Mouse (Mus musculus): ENCODE measurements at regions not wholly inside any gene's neighbourhood (a gene's known extent, or its start where the extent isn't known, plus 50 kb on each side); places are given as distances from the start of the nearest gene placed in this dataset.

GRCm38 (mm10) chr3:70384235-70384634, 376.8 kb downstream of the Otol1 start:
- Histone ChIP-seq H3K4me2 (no peak overlapping the region), H3K27ac (ENCODE audit: low read depth, low read length) (no peak overlapping the region)
- no peak for ATAC-seq (replicated peaks; ENCODE audit: insufficient number of reproducible peaks, low FRiP score, low TSS enrichment)

GRCm38 (mm10) chr3:70385961-70386360, 378.5 kb downstream of the Otol1 start:
- no peak for ATAC-seq (replicated peaks; ENCODE audit: insufficient number of reproducible peaks, low FRiP score, low TSS enrichment)
- Histone ChIP-seq H3K36me3 (ENCODE audit: control insufficient read depth, insufficient read depth, low read length) (no peaks in the 10 kb centered on the region), H3K4me2 (no peak overlapping the region), H3K27ac (ENCODE audit: low read depth, low read length) (no peak overlapping the region), H3K4me1 (ENCODE audit: control insufficient read depth, insufficient read depth, low read length) (no peaks in the 10 kb centered on the region), H3K4me3 (ENCODE audit: low read depth, low read length) (no peak overlapping the region), H3K9ac (ENCODE audit: low read depth, low read length) (no peak overlapping the region), H3K9me3 (replicated peaks; ENCODE audit: control insufficient read depth, low read length) (no peaks in the 10 kb centered on the region), H3K27me3 (ENCODE audit: control insufficient read depth, insufficient read depth, low read length) (no peaks in the 10 kb centered on the region)
- 68% methylated on average over 4 of the region's 4 CpGs for WGBS (ENCODE audit: insufficient replicate concordance)

More at GRCm38 (mm10) chr3:70384235-70384634, 376.8 kb downstream of the Otol1 start:
- WGBS (ENCODE audit: insufficient replicate concordance) = 76% methylated on average over 1 of the region's 1 CpGs
- Histone ChIP-seq H3K36me3 (ENCODE audit: control insufficient read depth, insufficient read depth, low read length) (no peaks in the 10 kb centered on the region), H3K4me3 (ENCODE audit: low read depth, low read length) (no peak overlapping the region), H3K4me1 (ENCODE audit: control insufficient read depth, insufficient read depth, low read length) (no peaks in the 10 kb centered on the region), H3K27me3 (ENCODE audit: control insufficient read depth, insufficient read depth, low read length) (no peaks in the 10 kb centered on the region), H3K9ac (ENCODE audit: low read depth, low read length) (no peak overlapping the region), H3K9me3 (replicated peaks; ENCODE audit: control insufficient read depth, low read length) (no peaks in the 10 kb centered on the region)

- Histone ChIP-seq H3K27ac (ENCODE audit: low read depth, low read length) (no peak overlapping the region), H3K4me1 (ENCODE audit: control insufficient read depth, insufficient read depth, low read length) (no peaks in the 10 kb centered on the region), H3K9me3 (replicated peaks; ENCODE audit: control insufficient read depth, low read length) (no peaks in the 10 kb centered on the region), H3K27me3 (ENCODE audit: control insufficient read depth, insufficient read depth, low read length) (no peaks in the 10 kb centered on the region), H3K4me3 (ENCODE audit: low read depth, low read length) (no peak overlapping the region), H3K36me3 (ENCODE audit: control insufficient read depth, insufficient read depth, low read length) (no peaks in the 10 kb centered on the region), H3K4me2 (no peak overlapping the region), H3K9ac (ENCODE audit: low read depth, low read length) (no peak overlapping the region)
- ATAC-seq (replicated peaks; ENCODE audit: insufficient number of reproducible peaks, low FRiP score, low TSS enrichment) = no peak
- 69% methylated on average over 2 of the region's 2 CpGs for WGBS (ENCODE audit: insufficient replicate concordance)
These were observed 393.8 kb downstream of the Otol1 start for GRCm38 (mm10) chr3:70401187-70401586.

GRCm38 (mm10) chr3:70406571-70406970, 399.2 kb downstream of the Otol1 start:
- H3K36me3 ChIP-seq (ENCODE audit: control insufficient read depth, insufficient read depth, low read length) = no peaks in the 10 kb centered on the region
- no peaks in the 10 kb centered on the region for H3K4me1 ChIP-seq (ENCODE audit: control insufficient read depth, insufficient read depth, low read length)
- no peak overlapping the region for H3K27ac ChIP-seq (ENCODE audit: low read depth, low read length)
- no peaks in the 10 kb centered on the region for H3K9me3 ChIP-seq (replicated peaks; ENCODE audit: control insufficient read depth, low read length)
- no peak overlapping the region for H3K9ac ChIP-seq (ENCODE audit: low read depth, low read length)
- H3K27me3 ChIP-seq (ENCODE audit: control insufficient read depth, insufficient read depth, low read length) = no peaks in the 10 kb centered on the region; the same call in 1 of the 2 replicates
- H3K4me2 ChIP-seq = no peak overlapping the region
- ATAC-seq (replicated peaks; ENCODE audit: insufficient number of reproducible peaks, low FRiP score, low TSS enrichment) = no peak
- 75% methylated on average over 1 of the region's 1 CpGs for WGBS (ENCODE audit: insufficient replicate concordance)
- H3K4me3 ChIP-seq (ENCODE audit: low read depth, low read length) = no peak overlapping the region

- no peak for ATAC-seq (replicated peaks; ENCODE audit: insufficient number of reproducible peaks, low FRiP score, low TSS enrichment)
- H3K4me3 ChIP-seq (ENCODE audit: low read depth, low read length) = no peak overlapping the region
- H3K4me2 ChIP-seq = no peak overlapping the region
- H3K36me3 ChIP-seq (ENCODE audit: control insufficient read depth, insufficient read depth, low read length) = no peaks in the 10 kb centered on the region
- 78% methylated on average over 4 of the region's 4 CpGs for WGBS (ENCODE audit: insufficient replicate concordance)
- H3K4me1 ChIP-seq (ENCODE audit: control insufficient read depth, insufficient read depth, low read length) = no peaks in the 10 kb centered on the region
- H3K9me3 ChIP-seq (replicated peaks; ENCODE audit: control insufficient read depth, low read length) = no peaks in the 10 kb centered on the region
- no peaks in the 10 kb centered on the region for H3K27me3 ChIP-seq (ENCODE audit: control insufficient read depth, insufficient read depth, low read length)
- H3K27ac ChIP-seq (ENCODE audit: low read depth, low read length) = no peak overlapping the region
- H3K9ac ChIP-seq (ENCODE audit: low read depth, low read length) = no peak overlapping the region
These were observed 410.9 kb downstream of the Otol1 start for GRCm38 (mm10) chr3:70418273-70418672.

DNA sequence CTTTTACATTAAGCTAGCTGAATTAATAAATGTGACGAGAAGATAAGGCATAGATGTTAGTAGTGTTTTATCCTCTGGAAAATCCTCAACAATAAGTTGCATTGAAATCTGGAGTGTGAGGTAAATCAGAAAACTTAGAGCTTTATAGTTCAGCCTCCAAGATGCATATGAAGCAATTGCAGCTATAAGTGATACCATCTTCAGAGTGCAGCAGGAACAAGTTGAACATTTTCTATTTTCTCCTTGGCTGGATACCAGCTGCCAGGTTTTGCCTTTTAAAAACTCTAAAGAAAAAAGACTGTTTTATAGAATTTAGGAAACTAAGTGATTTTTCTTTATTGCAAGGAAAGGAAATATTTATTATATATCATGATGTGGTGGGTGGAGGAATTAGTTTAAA, 414.6 kb downstream of the Otol1 start:
- Histone ChIP-seq H3K36me3 (ENCODE audit: control insufficient read depth, insufficient read depth, low read length) (no peaks in the 10 kb centered on the region), H3K27ac (ENCODE audit: low read depth, low read length) (no peak overlapping the region), H3K4me3 (ENCODE audit: low read depth, low read length) (no peak overlapping the region), H3K9ac (ENCODE audit: low read depth, low read length) (no peak overlapping the region), H3K4me2 (no peak overlapping the region), H3K27me3 (ENCODE audit: control insufficient read depth, insufficient read depth, low read length) (no peaks in the 10 kb centered on the region), H3K4me1 (ENCODE audit: control insufficient read depth, insufficient read depth, low read length) (no peaks in the 10 kb centered on the region), H3K9me3 (replicated peaks; ENCODE audit: control insufficient read depth, low read length) (no peaks in the 10 kb centered on the region)
- no peak for ATAC-seq (replicated peaks; ENCODE audit: insufficient number of reproducible peaks, low FRiP score, low TSS enrichment)
- 69% methylated on average over 1 of the region's 1 CpGs for WGBS (ENCODE audit: insufficient replicate concordance)

DNA sequence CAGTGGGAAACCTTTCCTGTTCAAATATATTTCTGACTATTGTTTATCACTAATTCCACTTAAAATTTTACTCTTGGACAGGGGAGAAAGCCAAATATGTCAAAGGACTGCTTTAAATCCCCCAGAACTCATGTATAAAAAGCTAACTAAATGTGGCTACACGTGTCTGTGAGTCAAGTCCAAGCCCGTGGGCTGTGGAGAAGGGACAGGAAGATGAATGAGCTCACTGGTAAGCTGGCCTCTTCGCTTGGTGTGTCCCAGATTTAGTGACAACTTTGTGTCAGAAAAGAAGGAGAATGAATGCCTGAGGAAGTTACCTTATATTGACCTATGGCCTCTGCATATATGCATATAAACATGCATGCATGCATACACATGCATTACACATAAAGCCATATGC, 415.3 kb downstream of the Otol1 start:
- no peaks in the 10 kb centered on the region for H3K4me1 ChIP-seq (ENCODE audit: control insufficient read depth, insufficient read depth, low read length)
- no peaks in the 10 kb centered on the region for H3K36me3 ChIP-seq (ENCODE audit: control insufficient read depth, insufficient read depth, low read length)
- no peak overlapping the region for H3K4me3 ChIP-seq (ENCODE audit: low read depth, low read length)
- H3K9me3 ChIP-seq (replicated peaks; ENCODE audit: control insufficient read depth, low read length) = no peaks in the 10 kb centered on the region
- no peak overlapping the region for H3K27ac ChIP-seq (ENCODE audit: low read depth, low read length)
- H3K4me2 ChIP-seq = no peak overlapping the region
- no peak overlapping the region for H3K9ac ChIP-seq (ENCODE audit: low read depth, low read length)
- H3K27me3 ChIP-seq (ENCODE audit: control insufficient read depth, insufficient read depth, low read length) = no peaks in the 10 kb centered on the region
- 58% methylated on average over 3 of the region's 3 CpGs for WGBS (ENCODE audit: insufficient replicate concordance)
- ATAC-seq (replicated peaks; ENCODE audit: insufficient number of reproducible peaks, low FRiP score, low TSS enrichment) = no peak

DNA sequence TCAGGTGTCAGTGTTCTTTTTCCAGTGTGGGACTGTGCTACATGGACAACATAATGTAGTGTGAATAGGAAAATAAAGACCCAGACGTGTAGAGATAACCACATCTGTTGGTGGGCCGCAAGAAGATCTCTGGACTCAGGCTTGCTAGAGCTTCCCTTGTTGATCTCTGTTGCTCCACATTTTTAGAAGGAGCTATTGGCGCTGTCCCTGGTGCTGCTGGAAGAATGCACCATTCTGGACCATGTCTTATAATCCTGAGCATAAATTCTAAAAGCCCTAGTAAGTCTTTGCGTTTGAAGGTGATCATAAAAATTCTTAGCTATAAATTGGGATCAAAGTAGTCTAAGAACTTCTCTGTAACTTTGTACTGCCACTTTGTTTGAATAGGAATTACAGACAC, 429.3 kb downstream of the Otol1 start:
- Histone ChIP-seq H3K9ac (ENCODE audit: low read depth, low read length) (no peak overlapping the region), H3K36me3 (ENCODE audit: control insufficient read depth, insufficient read depth, low read length) (no peaks in the 10 kb centered on the region), H3K27ac (ENCODE audit: low read depth, low read length) (no peak overlapping the region), H3K4me3 (ENCODE audit: low read depth, low read length) (no peak overlapping the region), H3K9me3 (replicated peaks; ENCODE audit: control insufficient read depth, low read length) (no peaks in the 10 kb centered on the region), H3K27me3 (ENCODE audit: control insufficient read depth, insufficient read depth, low read length) (no peaks in the 10 kb centered on the region), H3K4me2 (no peak overlapping the region), H3K4me1 (ENCODE audit: control insufficient read depth, insufficient read depth, low read length) (no peaks in the 10 kb centered on the region)
- ATAC-seq (replicated peaks; ENCODE audit: insufficient number of reproducible peaks, low FRiP score, low TSS enrichment) = no peak
- WGBS (ENCODE audit: insufficient replicate concordance) = 68% methylated on average over 4 of the region's 4 CpGs

GRCm38 (mm10) chr3:70457181-70457847, 449.9 kb downstream of the Otol1 start:
- Histone ChIP-seq H3K4me3 (ENCODE audit: low read depth, low read length) (no peak overlapping the region), H3K9me3 (replicated peaks; ENCODE audit: control insufficient read depth, low read length) (no peaks in the 10 kb centered on the region), H3K27ac (ENCODE audit: low read depth, low read length) (no peak overlapping the region), H3K4me2 (no peak overlapping the region), H3K9ac (ENCODE audit: low read depth, low read length) (no peak overlapping the region), H3K27me3 (ENCODE audit: control insufficient read depth, insufficient read depth, low read length) (no peaks in the 10 kb centered on the region), H3K4me1 (ENCODE audit: control insufficient read depth, insufficient read depth, low read length) (no peaks in the 10 kb centered on the region), H3K36me3 (ENCODE audit: control insufficient read depth, insufficient read depth, low read length) (no peaks in the 10 kb centered on the region)
- 49% methylated on average over 2 of the region's 2 CpGs for WGBS (ENCODE audit: insufficient replicate concordance)
- no peak for ATAC-seq (replicated peaks; ENCODE audit: insufficient number of reproducible peaks, low FRiP score, low TSS enrichment)

Data from heart, embryonic 11.5 days (tissue).